Mouse (Mus musculus): ENCODE measurements around the gene Gm7361. TPM values are rescaled to one million over a fixed set of nuclear protein-coding genes. Genes with fewer than 3 reads are reported as not detected.
"Not testable (repeated sequence)": the region's sequence is repeated elsewhere in the genome, so short reads cannot be mapped to it uniquely, and the experiment has no call there.

Gene Gm7361
- not detected in 2 replicates for polyA plus RNA-seq (2015; fragmentation: Nextera tagmentation; extraction: Ambion mirVana)

DNA sequence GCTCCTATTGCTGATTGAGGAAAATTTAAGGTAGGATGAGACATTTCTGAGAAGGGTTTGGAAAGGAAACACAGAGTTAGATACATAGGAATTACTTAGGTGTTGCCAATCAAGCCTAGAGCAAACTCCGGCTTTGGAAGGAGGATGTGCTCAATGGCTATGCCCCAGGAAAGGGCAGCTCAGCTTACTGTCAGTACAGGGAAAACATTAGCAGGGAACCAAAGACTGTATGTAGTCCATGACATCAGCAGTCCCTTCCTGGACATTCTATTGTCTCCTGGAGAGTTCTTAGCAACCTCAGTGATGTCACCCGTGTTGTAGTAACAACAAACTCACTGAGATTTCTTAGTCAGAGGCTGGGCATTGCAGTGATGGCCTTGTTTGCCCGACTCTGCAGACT lies at the start of gene Gm7361:
Gm7361 (plus strand) TSS at position 301 of the 400 bp plus-strand sequence.
- not testable (repeated sequence) for H3K9me3 ChIP-seq (replicated peaks); H3K9ac ChIP-seq; H3K27me3 ChIP-seq; H3K4me3 ChIP-seq; H3K36me3 ChIP-seq (ENCODE audit: poor library complexity, severe bottlenecking); H3K27ac ChIP-seq; H3K4me2 ChIP-seq; ATAC-seq; H3K4me1 ChIP-seq
- WGBS: 81% methylated on average over 3 of the region's 3 CpGs

DNA sequence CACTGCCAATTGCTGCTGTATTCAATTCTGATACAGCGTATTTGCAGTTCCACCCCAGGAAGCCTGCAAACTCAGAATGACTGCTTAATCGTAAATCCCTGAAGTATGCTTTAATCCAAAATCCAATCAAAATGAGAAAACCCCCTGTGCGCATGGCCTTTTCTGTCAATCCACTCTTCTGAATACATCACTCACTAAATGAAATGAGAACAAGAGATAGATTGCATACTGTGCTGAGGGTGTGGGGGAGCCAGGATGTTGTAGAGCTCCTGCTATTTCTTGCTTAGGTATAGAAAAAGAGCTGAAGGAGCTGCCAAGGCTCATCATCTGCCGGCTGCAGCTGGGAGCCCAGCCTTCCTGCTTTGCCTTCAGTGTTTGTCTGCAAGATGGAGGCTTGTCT lies 46.5 kb upstream of the Gm7361 start:
- H3K4me3 ChIP-seq: no peak overlapping the region
- peak; percentile 45; the same call in 1 of the 2 replicates for ATAC-seq
- H3K4me2 ChIP-seq: peak overlapping the region; percentile 15; the same call in 1 of the 2 replicates
- no peaks in the 10 kb centered on the region for H3K9me3 ChIP-seq (replicated peaks)
- H3K9ac ChIP-seq: no peak overlapping the region
- WGBS: 11% methylated on average over 4 of the region's 4 CpGs
- no peaks in the 10 kb centered on the region for H3K27me3 ChIP-seq
- H3K4me1 ChIP-seq: peaks cover 12% of the 10 kb centered on the region; the same call in 1 of the 2 replicates
- H3K36me3 ChIP-seq (ENCODE audit: poor library complexity, severe bottlenecking): no peaks in the 10 kb centered on the region
- H3K27ac ChIP-seq: no peak overlapping the region

DNA sequence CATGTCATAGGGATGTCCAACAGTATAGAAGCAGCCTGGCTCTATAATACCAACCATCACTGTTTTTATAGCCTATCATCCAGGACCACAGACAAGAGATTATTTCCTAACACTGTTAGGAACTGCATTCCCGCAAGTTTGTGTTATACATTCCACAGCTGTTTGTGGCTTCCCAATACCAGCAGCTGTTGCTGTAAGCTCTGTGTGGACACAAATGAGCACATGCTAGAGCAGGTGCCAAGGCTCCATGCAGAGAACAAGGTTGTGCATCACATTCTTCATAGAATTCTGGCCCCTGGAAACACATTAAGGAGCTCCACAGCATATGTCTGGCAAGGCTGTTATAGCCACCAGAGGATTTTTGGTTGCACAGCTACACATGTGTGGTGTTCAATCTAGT lies 35.4 kb upstream of the Gm7361 start:
- Histone ChIP-seq H3K36me3 (ENCODE audit: poor library complexity, severe bottlenecking) (no peaks in the 10 kb centered on the region), H3K4me2 (no peak overlapping the region), H3K27ac (no peak overlapping the region), H3K4me3 (no peak overlapping the region), H3K9me3 (replicated peaks) (no peaks in the 10 kb centered on the region), H3K27me3 (no peaks in the 10 kb centered on the region), H3K9ac (no peak overlapping the region), H3K4me1 (no peaks in the 10 kb centered on the region)
- 86% methylated on average over 1 of the region's 1 CpGs for WGBS
- ATAC-seq: no peak

DNA sequence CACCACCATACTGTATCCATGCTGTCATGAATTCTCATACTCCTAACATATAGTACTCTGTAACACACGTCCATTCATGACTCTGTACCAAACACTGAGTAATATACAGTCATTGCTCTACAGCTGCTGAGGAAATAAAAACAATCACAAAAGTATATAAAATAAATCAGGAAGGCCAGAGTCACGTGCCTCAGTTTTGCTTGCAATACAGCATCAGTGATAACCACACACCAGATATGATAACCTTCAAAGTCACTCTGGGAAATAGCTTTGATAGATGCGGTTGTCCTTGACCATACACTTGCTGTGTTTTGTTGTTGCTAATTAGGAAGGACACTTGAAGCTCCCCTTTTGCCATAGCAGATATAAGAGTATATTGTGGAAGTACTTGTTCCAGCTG lies 9.2 kb downstream of the Gm7361 start:
- not testable (repeated sequence) for H3K4me3 ChIP-seq; H3K36me3 ChIP-seq (ENCODE audit: poor library complexity, severe bottlenecking); H3K4me2 ChIP-seq; H3K27ac ChIP-seq; H3K9ac ChIP-seq; H3K4me1 ChIP-seq; ATAC-seq; H3K9me3 ChIP-seq (replicated peaks); H3K27me3 ChIP-seq
- WGBS: 83% methylated on average over 3 of the region's 3 CpGs

DNA sequence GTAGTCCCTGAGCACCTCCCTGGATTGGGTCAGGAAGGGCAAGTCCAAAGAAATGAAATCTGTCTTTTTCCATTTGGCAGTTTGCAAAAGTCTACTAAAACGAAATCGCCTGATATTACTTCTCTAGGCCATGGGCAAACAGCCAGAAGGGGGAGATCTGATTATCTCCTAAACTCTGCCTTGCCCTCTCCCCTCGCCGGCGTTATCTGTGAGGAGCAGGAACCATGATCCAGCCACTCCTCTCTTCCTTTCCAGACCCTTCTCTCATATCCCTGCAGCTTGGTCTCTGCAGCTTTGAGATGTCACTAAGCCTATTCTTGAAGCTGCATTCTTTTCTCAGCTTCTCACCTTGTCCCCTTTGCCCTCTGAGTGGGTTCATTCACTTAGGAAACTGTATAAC lies 22.9 kb downstream of the Gm7361 start:
- H3K27ac ChIP-seq: no peak overlapping the region
- no peak overlapping the region for H3K4me3 ChIP-seq
- no peaks in the 10 kb centered on the region for H3K9me3 ChIP-seq (replicated peaks)
- H3K27me3 ChIP-seq: no peaks in the 10 kb centered on the region
- no peaks in the 10 kb centered on the region for H3K36me3 ChIP-seq (ENCODE audit: poor library complexity, severe bottlenecking)
- H3K4me1 ChIP-seq: no peaks in the 10 kb centered on the region
- no peak for ATAC-seq
- no peak overlapping the region for H3K4me2 ChIP-seq
- 79% methylated on average over 5 of the region's 5 CpGs for WGBS
- H3K9ac ChIP-seq: no peak overlapping the region

DNA sequence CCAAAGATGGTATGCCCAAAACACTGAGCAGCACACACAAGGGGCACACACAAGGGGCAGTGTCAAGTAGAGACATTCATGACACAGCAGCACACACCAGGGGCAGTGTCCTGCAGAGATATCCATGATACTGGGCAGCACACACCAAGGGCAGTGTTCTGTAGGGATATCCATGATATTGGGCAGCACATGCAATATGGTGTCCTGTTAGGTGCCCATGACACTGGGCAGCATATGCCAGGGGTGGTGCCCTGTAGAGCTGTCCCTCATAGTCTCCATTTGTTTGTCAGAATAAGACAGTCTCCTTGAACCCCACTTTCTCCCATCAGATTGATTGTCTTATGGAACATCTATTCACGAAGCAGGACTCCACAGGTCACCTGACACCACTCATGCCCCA lies 24.2 kb downstream of the Gm7361 start:
- peak; percentile 16; the same call in 1 of the 2 replicates for ATAC-seq
- Histone ChIP-seq H3K4me1 (no peaks in the 10 kb centered on the region), H3K27ac (no peak overlapping the region), H3K36me3 (ENCODE audit: poor library complexity, severe bottlenecking) (no peaks in the 10 kb centered on the region), H3K4me3 (no peak overlapping the region), H3K9ac (no peak overlapping the region), H3K27me3 (no peaks in the 10 kb centered on the region), H3K9me3 (replicated peaks) (no peaks in the 10 kb centered on the region), H3K4me2 (no peak overlapping the region)
- WGBS: 86% methylated on average over 1 of the region's 1 CpGs

DNA sequence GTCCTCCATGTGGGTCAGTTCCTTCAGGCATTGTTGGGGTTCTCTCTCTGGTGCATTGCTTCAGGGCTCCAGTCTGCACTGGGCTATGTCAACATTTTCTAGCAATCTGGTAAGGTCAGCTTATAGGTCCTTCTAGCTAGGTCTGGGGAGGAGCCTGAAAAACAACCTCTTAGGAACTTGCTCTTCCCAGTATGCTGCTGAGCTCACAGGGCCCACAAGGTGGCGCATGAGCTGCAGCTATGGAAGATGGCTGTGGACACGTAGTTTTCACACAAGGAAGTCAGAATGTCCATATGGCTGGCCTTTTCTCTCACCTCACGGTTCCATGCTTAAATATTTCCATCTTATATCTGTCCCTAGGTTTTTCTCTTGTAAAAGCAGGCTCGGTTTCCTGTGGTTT lies 24.8 kb downstream of the Gm7361 start:
- H3K9ac ChIP-seq: no peak overlapping the region
- no peak overlapping the region for H3K27ac ChIP-seq
- WGBS: 7% methylated on average over 4 of the region's 4 CpGs
- no peaks in the 10 kb centered on the region for H3K27me3 ChIP-seq
- peak; percentile 77 for ATAC-seq
- H3K4me2 ChIP-seq: no peak overlapping the region
- no peaks in the 10 kb centered on the region for H3K9me3 ChIP-seq (replicated peaks)
- H3K4me3 ChIP-seq: no peak overlapping the region
- H3K36me3 ChIP-seq (ENCODE audit: poor library complexity, severe bottlenecking): no peaks in the 10 kb centered on the region
- no peaks in the 10 kb centered on the region for H3K4me1 ChIP-seq

DNA sequence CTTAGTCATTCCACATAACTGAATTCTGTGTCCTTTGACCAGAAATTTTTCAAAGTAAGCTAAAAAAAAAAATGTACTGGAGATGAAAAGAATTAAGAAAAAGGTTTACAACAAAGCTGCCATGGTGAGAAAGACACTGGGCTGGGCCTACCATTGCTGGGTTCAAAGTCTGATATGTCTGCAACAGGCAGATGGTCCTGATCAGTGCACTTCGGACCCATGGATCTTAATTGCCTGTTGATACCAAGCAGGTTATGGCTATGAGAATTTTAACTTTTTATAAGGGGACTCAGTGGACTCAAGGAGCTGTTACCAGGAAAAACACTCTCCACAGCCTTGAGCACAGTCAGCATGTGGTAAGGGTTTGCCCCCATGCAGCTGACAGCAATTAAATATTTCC lies 25.9 kb downstream of the Gm7361 start:
- Histone ChIP-seq H3K9me3 (replicated peaks) (no peaks in the 10 kb centered on the region), H3K27me3 (no peaks in the 10 kb centered on the region), H3K27ac (no peak overlapping the region), H3K36me3 (ENCODE audit: poor library complexity, severe bottlenecking) (no peaks in the 10 kb centered on the region), H3K4me1 (no peaks in the 10 kb centered on the region), H3K9ac (no peak overlapping the region), H3K4me2 (no peak overlapping the region), H3K4me3 (no peak overlapping the region)
- ATAC-seq: no peak
- WGBS: 80% methylated on average over 1 of the region's 1 CpGs

DNA sequence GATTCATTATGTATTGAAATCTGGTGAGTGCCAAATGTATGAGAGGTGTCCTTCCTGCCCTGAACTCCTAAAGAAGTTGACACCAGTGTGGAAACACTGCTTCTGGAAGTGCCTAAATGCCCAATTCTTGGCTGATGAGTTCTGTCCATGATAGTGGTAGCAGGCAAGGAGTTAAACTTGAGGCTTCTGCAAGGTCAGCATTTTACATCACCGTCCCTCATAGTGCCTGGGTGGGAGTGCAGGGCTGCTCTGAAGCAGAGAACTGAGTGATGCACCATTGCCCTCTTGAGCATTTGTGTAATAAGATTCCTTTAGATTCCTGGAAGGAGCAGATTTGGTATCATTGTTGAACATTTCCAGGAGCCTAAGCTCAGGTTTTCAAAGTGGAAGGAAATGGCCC lies 34.1 kb downstream of the Gm7361 start:
- Histone ChIP-seq H3K27ac (no peak overlapping the region), H3K9ac (no peak overlapping the region), H3K36me3 (ENCODE audit: poor library complexity, severe bottlenecking) (no peaks in the 10 kb centered on the region), H3K27me3 (no peaks in the 10 kb centered on the region), H3K9me3 (replicated peaks) (no peaks in the 10 kb centered on the region), H3K4me3 (no peak overlapping the region), H3K4me1 (no peaks in the 10 kb centered on the region), H3K4me2 (no peak overlapping the region)
- WGBS: 69% methylated on average over 1 of the region's 1 CpGs
- no peak for ATAC-seq

DNA sequence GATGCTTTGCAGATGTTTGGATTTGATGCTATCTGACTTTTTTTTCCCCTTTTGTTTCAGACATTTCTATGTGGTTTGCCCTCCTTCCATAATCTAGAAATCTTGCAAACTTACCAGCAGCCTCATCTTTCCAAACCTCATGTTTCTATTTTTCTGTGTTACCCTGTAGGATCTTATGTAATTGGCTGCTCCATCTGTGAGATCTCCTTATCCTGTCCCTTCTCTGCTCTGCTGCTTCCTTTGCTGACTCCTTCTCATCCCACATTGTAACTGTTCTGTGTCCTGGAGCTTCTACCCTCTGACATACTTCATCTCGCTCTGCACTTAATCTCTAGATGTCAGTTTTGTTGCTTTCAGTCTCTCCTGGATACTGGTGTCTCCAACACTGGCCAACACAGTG lies 35.8 kb downstream of the Gm7361 start:
- Histone ChIP-seq H3K27me3 (no peaks in the 10 kb centered on the region), H3K4me3 (no peak overlapping the region), H3K4me1 (no peaks in the 10 kb centered on the region), H3K27ac (no peak overlapping the region), H3K9ac (no peak overlapping the region), H3K4me2 (no peak overlapping the region), H3K36me3 (ENCODE audit: poor library complexity, severe bottlenecking) (no peaks in the 10 kb centered on the region), H3K9me3 (replicated peaks) (no peaks in the 10 kb centered on the region)
- 73% methylated on average over 1 of the region's 1 CpGs for WGBS
- ATAC-seq: no peak

Other genes with a start within 250 kb of the Gm7361 start
- not detected in 2 replicates for gene Gm5862, start 234.8 kb upstream of the Gm7361 start, polyA plus RNA-seq (2015; fragmentation: Nextera tagmentation; extraction: Ambion mirVana)
- not detected in 2 replicates for gene Speer4a, start 218.1 kb upstream of the Gm7361 start, polyA plus RNA-seq (2015; fragmentation: Nextera tagmentation; extraction: Ambion mirVana)
- not detected in 2 replicates for gene Gm7347, start 199.1 kb upstream of the Gm7361 start, polyA plus RNA-seq (2015; fragmentation: Nextera tagmentation; extraction: Ambion mirVana)
- gene Gm10471, start 168.4 kb upstream of the Gm7361 start, polyA plus RNA-seq (2015; fragmentation: Nextera tagmentation; extraction: Ambion mirVana): not detected in 2 replicates
- not detected in 2 replicates for gene 5031410I06Rik, start 152.3 kb upstream of the Gm7361 start, polyA plus RNA-seq (2015; fragmentation: Nextera tagmentation; extraction: Ambion mirVana)
- gene Gm10220, start 136.3 kb upstream of the Gm7361 start, polyA plus RNA-seq (2015; fragmentation: Nextera tagmentation; extraction: Ambion mirVana): 0.08 TPM in 1 of 2 replicates, not detected in the other